Mouse (Mus musculus) limb, embryonic 15.5 days (tissue): Measurements from ENCODE around the gene Nf1. TPM values are rescaled to one million over a fixed set of nuclear protein-coding genes. Genes with fewer than 3 reads are reported as not detected.

Experiments used
- ATAC-seq: fragments of 200-750 bp; cut with Nextera tagmentation; 2 replicates; pipeline ENCODE4 v1.8.0; 2017; ENCODE audit warnings: low read depth, moderate TSS enrichment; ENCODE audit not compliant: insufficient number of reproducible peaks, low FRiP score, low TSS enrichment
- H3K27ac ChIP-seq: fragments of 300-500 bp; sonication (generic); 2 replicates; pipeline ENCODE4 v1.5.1; 2015; ENCODE audit warnings: moderate library complexity, mild to moderate bottlenecking, inconsistent platforms
- H3K27me3 ChIP-seq: fragments of 300-500 bp; sonication (generic); 2 replicates; pipeline ENCODE4 v1.6.1; 2015; ENCODE audit warnings: inconsistent platforms
- H3K36me3 ChIP-seq: fragments of 300-500 bp; sonication (generic); 2 replicates; pipeline ENCODE4 v1.6.1; 2015; ENCODE audit warnings: inconsistent platforms
- H3K4me1 ChIP-seq: fragments of 300-500 bp; sonication (generic); 2 replicates; pipeline ENCODE4 v1.6.1; 2015; ENCODE audit warnings: inconsistent platforms
- H3K4me2 ChIP-seq: fragments of 300-500 bp; sonication (generic); 2 replicates; pipeline ENCODE4 v1.6.1; 2015; ENCODE audit warnings: mild to moderate bottlenecking, inconsistent platforms
- H3K4me3 ChIP-seq: fragments of 300-500 bp; sonication (generic); 2 replicates; pipeline ENCODE4 v1.5.1; 2015; ENCODE audit warnings: mild to moderate bottlenecking, inconsistent platforms
- H3K9ac ChIP-seq: fragments of 300-500 bp; sonication (generic); 2 replicates; pipeline ENCODE4 v1.6.1; 2015; ENCODE audit warnings: inconsistent platforms
- H3K9me3 ChIP-seq: fragments of 300-500 bp; sonication (generic); 2 replicates; pipeline ENCODE4 v1.6.1; 2016; ENCODE audit warnings: inconsistent platforms
- WGBS: fragments of 180-500 bp; shearing (Covaris S2); methylation state at CpG from one replicate; pipeline ENCODE4 v1.1.7; 2015; 5-methylcytosine and 5-hydroxymethylcytosine counted together
- polyA plus RNA-seq: library from polyadenylated mRNA; unstranded; fragments of >200 nt; fragmentation: Nextera tagmentation; extraction: Ambion mirVana; gene quantifications from 2 replicates; pipeline ENCODE4 v1.2.1, GENCODE M21; 2015

The Nf1 gene
- polyA plus RNA-seq, 1 experiment from 2014 or later = 5.2 TPM

DNA sequence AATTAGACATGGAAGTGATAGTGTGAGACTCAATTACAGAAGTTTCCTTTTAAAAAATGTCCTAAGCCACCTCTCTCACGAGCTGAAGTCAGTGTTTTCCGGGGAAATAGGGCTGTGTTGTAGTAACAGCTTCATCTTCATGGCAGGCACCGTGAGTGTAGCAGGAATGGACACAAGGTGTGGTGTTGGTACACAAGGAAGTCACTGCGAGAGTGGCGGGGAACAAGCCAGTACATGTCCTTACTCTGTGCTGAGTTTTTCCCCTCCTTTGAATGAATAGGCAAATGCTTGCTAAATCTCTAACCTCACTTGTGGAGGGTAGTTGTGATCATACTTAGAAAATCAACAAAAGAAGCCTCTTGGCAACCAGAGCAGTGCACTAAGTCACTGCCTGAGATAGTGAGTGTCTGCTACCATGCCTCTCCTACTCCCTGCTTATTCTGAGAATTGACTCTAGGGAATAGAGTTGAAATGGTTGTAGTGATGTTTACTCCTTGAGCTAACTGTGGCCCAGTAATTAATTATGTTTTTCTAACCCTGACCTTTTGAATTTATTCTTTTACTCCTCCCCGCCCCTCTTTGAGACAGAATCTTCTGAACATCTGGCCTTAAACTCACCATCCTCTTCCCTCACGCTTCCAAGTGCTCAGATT lies 144.5 kb downstream of the Nf1 start:
- H3K4me2 ChIP-seq = no peak overlapping the region
- H3K4me1 ChIP-seq = no peaks in the 10 kb centered on the region
- ATAC-seq = no peak
- peaks cover 18% of the 10 kb centered on the region; the same call in 1 of the 2 replicates for H3K36me3 ChIP-seq
- WGBS = 80% methylated on average over 7 of the region's 7 CpGs
- H3K4me3 ChIP-seq = no peak overlapping the region
- H3K9ac ChIP-seq = no peak overlapping the region
- H3K9me3 ChIP-seq = no peaks in the 10 kb centered on the region
- H3K27ac ChIP-seq = no peak overlapping the region
- no peaks in the 10 kb centered on the region for H3K27me3 ChIP-seq

DNA sequence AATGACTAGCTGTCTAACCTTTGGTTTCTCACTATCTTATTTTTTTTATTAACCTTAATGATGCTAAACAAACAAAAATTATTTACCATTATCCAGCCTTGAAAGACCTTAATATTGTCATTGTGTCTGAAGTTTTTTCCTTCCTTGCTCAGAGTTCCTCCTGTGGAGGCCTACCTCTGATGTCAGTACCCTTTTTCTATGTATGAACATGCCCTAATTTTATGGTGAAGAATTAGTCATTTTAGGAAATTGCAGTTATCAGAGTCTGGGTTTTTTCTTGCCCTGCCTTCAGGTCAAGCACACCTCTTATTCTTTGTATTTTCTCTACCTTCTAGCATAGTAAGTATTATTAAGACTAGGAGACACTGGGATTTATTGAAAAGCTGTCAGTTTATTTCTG lies 145.2 kb downstream of the Nf1 start:
- H3K9ac ChIP-seq = no peak overlapping the region
- H3K4me2 ChIP-seq = no peak overlapping the region
- no peaks in the 10 kb centered on the region for H3K4me1 ChIP-seq
- H3K27ac ChIP-seq = no peak overlapping the region
- no peaks in the 10 kb centered on the region for H3K9me3 ChIP-seq
- ATAC-seq = no peak
- H3K27me3 ChIP-seq = no peaks in the 10 kb centered on the region
- peaks cover 15% of the 10 kb centered on the region; the same call in 1 of the 2 replicates for H3K36me3 ChIP-seq
- H3K4me3 ChIP-seq = no peak overlapping the region

DNA sequence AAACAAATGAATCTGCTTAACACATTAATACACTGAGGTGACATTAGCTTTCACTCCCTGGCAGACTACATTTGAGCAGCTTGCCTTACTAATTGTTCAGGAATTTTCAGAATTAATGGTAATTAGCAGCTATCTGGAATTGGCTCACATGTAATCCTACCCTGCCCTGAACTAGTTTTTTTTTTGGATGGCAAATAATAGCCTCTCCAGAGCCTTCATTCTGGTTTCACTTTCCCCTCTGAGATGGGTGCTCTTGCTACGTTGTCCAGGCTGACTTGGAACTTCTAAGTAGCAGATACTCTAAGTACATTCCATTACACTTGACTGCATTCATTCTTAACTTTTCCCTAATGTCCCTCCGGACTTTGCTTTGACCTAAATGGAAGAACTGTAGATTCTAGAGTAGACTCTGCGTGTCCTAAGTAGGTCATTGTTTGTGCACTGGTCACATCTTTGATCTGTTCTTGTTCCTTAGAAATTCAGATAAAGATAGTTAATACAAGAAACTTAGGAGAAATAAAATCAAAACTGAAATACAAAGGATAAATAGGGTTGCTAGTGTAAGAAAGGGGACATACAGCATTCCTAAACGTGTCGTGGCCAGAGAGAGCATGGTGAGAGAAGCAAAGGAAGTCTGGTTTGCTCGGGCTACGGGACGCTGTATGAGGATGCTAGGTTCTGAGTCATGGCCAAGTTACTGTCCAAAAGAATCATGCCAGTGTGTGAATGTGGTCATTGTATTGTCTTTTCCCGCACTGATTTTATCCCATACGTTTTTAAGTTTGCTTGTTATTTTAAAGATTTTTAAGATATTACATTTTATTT lies 155.7 kb downstream of the Nf1 start:
- no peaks in the 10 kb centered on the region for H3K4me1 ChIP-seq
- no peak for ATAC-seq
- no peak overlapping the region for H3K27ac ChIP-seq
- H3K27me3 ChIP-seq = no peaks in the 10 kb centered on the region
- no peak overlapping the region for H3K9ac ChIP-seq
- no peak overlapping the region for H3K4me2 ChIP-seq
- peaks cover 4% of the 10 kb centered on the region; the same call in 1 of the 2 replicates for H3K36me3 ChIP-seq
- whole genome bisulfite sequencing = 80% methylated on average over 10 of the region's 10 CpGs
- no peak overlapping the region for H3K4me3 ChIP-seq
- no peaks in the 10 kb centered on the region for H3K9me3 ChIP-seq

DNA sequence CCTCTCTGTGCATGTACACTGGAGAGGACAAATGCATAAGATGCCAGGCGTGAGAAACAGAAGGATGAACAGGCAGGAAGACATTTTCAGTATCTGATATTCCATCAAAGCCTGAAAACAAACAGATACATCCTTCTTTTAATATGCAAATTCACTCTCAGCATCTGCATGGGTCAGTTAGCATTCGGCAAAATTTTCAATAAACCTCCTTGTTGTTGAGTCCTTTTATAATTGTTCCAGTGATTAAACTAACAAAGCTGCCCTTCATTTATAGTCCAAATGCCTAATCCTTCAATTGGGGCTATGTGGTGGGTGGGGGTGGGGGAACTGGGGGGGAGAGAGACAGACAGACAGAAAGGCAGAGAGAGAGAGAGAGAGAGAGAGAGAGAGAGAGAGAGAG lies 163.4 kb downstream of the Nf1 start:
- ATAC-seq = no peak
- H3K4me1 ChIP-seq = no peaks in the 10 kb centered on the region
- 70% methylated on average over 2 of the region's 2 CpGs for WGBS
- H3K4me2 ChIP-seq = no peak overlapping the region
- H3K27ac ChIP-seq = no peak overlapping the region
- no peaks in the 10 kb centered on the region for H3K9me3 ChIP-seq
- no peak overlapping the region for H3K9ac ChIP-seq
- no peak overlapping the region for H3K4me3 ChIP-seq
- H3K36me3 ChIP-seq = no peaks in the 10 kb centered on the region
- H3K27me3 ChIP-seq = no peaks in the 10 kb centered on the region

- Histone ChIP-seq H3K36me3 (no peaks in the 10 kb centered on the region), H3K4me3 (no peak within 1 kb of the TSS), H3K9me3 (no peaks in the 10 kb centered on the region), H3K4me2 (no peak within 1 kb of the TSS), H3K27ac (no peak within 1 kb of the TSS), H3K4me1 (no peaks in the 10 kb centered on the region), H3K27me3 (no peaks in the 10 kb centered on the region), H3K9ac (no peak within 1 kb of the TSS)
- no peak for ATAC-seq
- 53% methylated on average over 8 of the region's 8 CpGs for WGBS
Observed at GRCm38 (mm10) chr11:79503845-79504244, 164.4 kb downstream of the Nf1 start, which contains the start of gene Omg. Gene Omg, minus strand, starts transcription at chr11:79504084.

- Histone ChIP-seq H3K9me3 (no peaks in the 10 kb centered on the region), H3K4me2 (no peak overlapping the region), H3K36me3 (no peaks in the 10 kb centered on the region), H3K9ac (no peak overlapping the region), H3K27ac (no peak overlapping the region), H3K27me3 (no peaks in the 10 kb centered on the region), H3K4me3 (no peak overlapping the region), H3K4me1 (no peaks in the 10 kb centered on the region)
- WGBS = 84% methylated on average over 7 of the region's 7 CpGs
- no peak for ATAC-seq
Observed at GRCm38 (mm10) chr11:79504506-79504905, 165.0 kb downstream of the Nf1 start.

DNA sequence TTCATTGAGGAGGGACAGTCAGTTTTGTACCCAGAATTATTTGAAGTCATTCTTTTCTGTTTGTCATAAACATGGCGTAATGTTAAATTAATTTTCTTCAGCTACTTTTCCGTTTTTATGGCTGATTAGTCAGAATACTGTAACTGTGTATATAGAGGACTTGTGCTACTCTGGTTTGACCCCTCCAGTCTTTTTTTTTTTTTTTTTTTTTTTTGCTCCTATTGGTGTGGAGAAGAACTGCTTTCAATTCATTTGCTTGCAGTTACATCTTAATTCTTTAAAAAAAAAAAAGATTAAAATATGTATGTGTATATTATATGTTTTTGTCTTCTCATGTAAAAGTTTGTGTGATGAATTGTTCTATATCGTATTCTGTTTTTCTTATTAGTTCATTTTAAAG lies 172.5 kb downstream of the Nf1 start:
- no peak overlapping the region for H3K9ac ChIP-seq
- no peaks in the 10 kb centered on the region for H3K9me3 ChIP-seq
- ATAC-seq = no peak
- H3K36me3 ChIP-seq = no peaks in the 10 kb centered on the region
- H3K4me1 ChIP-seq = peaks cover 3% of the 10 kb centered on the region; the same call in 1 of the 2 replicates
- H3K27me3 ChIP-seq = no peaks in the 10 kb centered on the region
- H3K27ac ChIP-seq = no peak overlapping the region
- no peak overlapping the region for H3K4me3 ChIP-seq
- 92% methylated on average over 3 of the region's 3 CpGs for WGBS
- H3K4me2 ChIP-seq = no peak overlapping the region

DNA sequence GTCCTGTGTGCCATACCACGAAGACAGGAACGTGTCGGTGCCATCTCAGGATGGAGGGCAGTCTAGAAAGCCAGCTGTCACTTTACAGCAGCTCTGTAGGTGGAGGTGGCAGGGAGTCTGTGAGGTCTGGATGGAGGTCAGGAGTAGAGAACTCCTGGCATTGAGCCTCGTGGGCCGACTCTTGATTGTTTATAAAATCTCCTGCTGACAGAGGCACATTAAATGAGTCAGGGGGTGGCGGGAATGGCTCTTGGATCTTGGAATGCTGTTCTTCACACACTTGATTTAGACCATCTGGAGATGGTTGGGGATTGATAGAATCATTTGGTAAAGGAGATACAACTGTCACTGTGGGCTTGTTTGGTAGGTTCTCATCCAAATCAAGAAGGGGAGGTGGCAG lies 175.8 kb downstream of the Nf1 start:
- no peak overlapping the region for H3K4me3 ChIP-seq
- H3K36me3 ChIP-seq = no peaks in the 10 kb centered on the region
- H3K9me3 ChIP-seq = no peaks in the 10 kb centered on the region
- no peak overlapping the region for H3K4me2 ChIP-seq
- ATAC-seq = no peak
- H3K27me3 ChIP-seq = no peaks in the 10 kb centered on the region
- WGBS = 67% methylated on average over 6 of the region's 6 CpGs
- peaks cover 3% of the 10 kb centered on the region; the same call in 1 of the 2 replicates for H3K4me1 ChIP-seq
- H3K9ac ChIP-seq = no peak overlapping the region
- H3K27ac ChIP-seq = no peak overlapping the region

DNA sequence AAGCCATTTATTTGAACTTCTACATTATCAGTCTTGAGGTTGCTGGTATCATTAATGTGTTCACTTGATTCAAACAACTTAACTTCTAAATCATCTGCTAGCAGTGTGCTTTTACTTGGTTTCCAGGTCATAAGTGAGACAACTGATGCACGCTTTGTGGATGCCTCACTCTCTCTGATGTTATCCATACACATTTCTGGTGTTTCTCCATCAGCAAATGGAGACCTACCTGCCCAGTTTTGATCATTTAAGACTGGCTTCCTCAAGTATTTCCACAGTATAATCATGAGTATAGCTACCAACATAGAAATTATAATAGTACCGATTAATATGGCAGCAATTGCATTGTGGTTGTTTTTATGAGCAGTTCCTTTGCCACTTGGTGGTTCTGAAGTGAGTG lies 176.3 kb downstream of the Nf1 start:
- no peak overlapping the region for H3K27ac ChIP-seq
- no peak overlapping the region for H3K4me3 ChIP-seq
- no peak for ATAC-seq
- no peaks in the 10 kb centered on the region for H3K36me3 ChIP-seq
- no peak overlapping the region for H3K4me2 ChIP-seq
- H3K9me3 ChIP-seq = no peaks in the 10 kb centered on the region
- 89% methylated on average over 2 of the region's 2 CpGs for WGBS
- no peak overlapping the region for H3K9ac ChIP-seq
- H3K4me1 ChIP-seq = peaks cover 3% of the 10 kb centered on the region; the same call in 1 of the 2 replicates
- H3K27me3 ChIP-seq = no peaks in the 10 kb centered on the region

- 86% methylated on average over 6 of the region's 6 CpGs for WGBS
- Histone ChIP-seq H3K4me1 (peaks cover 3% of the 10 kb centered on the region; the same call in 1 of the 2 replicates), H3K36me3 (no peaks in the 10 kb centered on the region), H3K27ac (no peak overlapping the region), H3K9me3 (no peaks in the 10 kb centered on the region), H3K4me2 (no peak overlapping the region), H3K4me3 (no peak overlapping the region), H3K9ac (no peak overlapping the region), H3K27me3 (no peaks in the 10 kb centered on the region)
- ATAC-seq = no peak
Observed at GRCm38 (mm10) chr11:79519299-79519698, 179.8 kb downstream of the Nf1 start.

GRCm38 (mm10) chr11:79519878-79520291 lies 180.4 kb downstream of the Nf1 start:
- Histone ChIP-seq H3K4me3 (no peak overlapping the region), H3K4me2 (no peak overlapping the region), H3K27me3 (no peaks in the 10 kb centered on the region), H3K36me3 (no peaks in the 10 kb centered on the region), H3K4me1 (peaks cover 3% of the 10 kb centered on the region; the same call in 1 of the 2 replicates), H3K9ac (no peak overlapping the region), H3K9me3 (no peaks in the 10 kb centered on the region), H3K27ac (no peak overlapping the region)
- WGBS = 62% methylated on average over 1 of the region's 1 CpGs
- no peak for ATAC-seq

DNA sequence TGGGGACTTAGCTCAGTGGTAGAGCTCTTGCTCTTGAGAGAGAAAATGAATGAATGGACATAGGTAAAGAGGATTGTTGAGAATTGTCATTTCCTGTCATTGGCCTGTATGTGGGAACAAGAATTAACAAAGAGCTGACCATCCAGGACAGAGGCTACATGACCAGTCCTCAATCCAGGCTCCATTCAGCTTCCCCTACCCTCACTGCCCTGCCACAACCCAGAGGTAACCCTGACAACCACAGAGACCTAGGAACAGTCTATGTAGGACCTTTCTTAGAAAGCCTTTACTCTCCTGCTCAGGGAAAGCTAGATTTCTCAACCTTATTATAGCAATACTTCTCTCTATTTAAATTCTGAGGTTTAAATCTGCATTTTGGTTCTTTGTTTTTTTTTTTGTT lies 181.3 kb downstream of the Nf1 start:
- Histone ChIP-seq H3K9me3 (no peaks in the 10 kb centered on the region), H3K4me2 (no peak overlapping the region), H3K36me3 (no peaks in the 10 kb centered on the region), H3K9ac (no peak overlapping the region), H3K27ac (no peak overlapping the region), H3K4me3 (no peak overlapping the region), H3K4me1 (no peaks in the 10 kb centered on the region), H3K27me3 (no peaks in the 10 kb centered on the region)
- no peak for ATAC-seq
